In the genomic region with DNA sequence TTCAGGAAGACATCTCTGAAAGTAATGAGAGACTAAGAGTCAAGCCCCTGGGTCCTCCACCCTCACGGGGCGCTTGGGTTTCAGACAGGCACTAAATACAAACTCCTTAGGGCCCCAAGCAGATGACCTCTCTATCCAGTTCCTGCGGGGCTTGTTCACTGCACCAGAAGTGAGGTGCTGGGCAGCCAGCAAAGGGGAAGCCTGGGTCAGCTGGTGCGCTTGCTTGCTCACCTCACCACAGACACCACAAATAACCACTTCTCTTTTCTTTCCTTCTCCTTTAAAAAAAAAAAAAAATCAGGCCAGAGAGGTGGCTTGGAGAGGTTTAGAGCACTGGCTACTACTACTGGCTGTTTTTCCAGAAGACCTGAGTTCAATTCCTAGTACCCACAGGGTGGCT, we compare ENCODE assay signal across 15 mouse cellular contexts. TPM values are rescaled to one million over a fixed set of nuclear protein-coding genes. Genes with fewer than 3 reads are reported as not detected.
DNase-seq lines count a peak whose midpoint lies in the region; ATAC-seq lines count a peak whose summit lies in the region.
"Had no signal": no experiment of that assay in that cellular context is flagged by ENCODE, and none has a peak within 500 bp of the region (broad histone marks: within the 10 kb centered on the region; RNA-seq: fewer than 3 reads in every experiment).

No protein-coding gene starts in this region.

- no peak overlapping the region for H3K9ac ChIP-seq in midbrain, embryonic 16.5 days (ENCODE audit: low read depth, low read length)
- H3K9ac ChIP-seq: embryonic facial prominence, embryonic 15.5 days; forebrain, postnatal 0 days; heart, embryonic 15.5 days had no signal

- H3K4me1 ChIP-seq in midbrain, embryonic 16.5 days (ENCODE audit: control insufficient read depth, insufficient read depth, low read length) = peaks cover 2% of the 10 kb centered on the region; the same call in 1 of the 2 replicates

- no peaks in the 10 kb centered on the region for H3K36me3 ChIP-seq in midbrain, embryonic 16.5 days (ENCODE audit: control insufficient read depth, insufficient read depth, low read length)
- H3K36me3 ChIP-seq: embryonic facial prominence, embryonic 15.5 days; heart, embryonic 15.5 days had no signal

- peak; percentile 83 for DNase-seq in layer of hippocampus, adult 9-11 months
- DNase-seq in layer of hippocampus, adult 9-10 months (ENCODE audit: low spot score) = no peak
- peak; percentile 52 for DNase-seq in brain, adult 2 months (ENCODE audit: low read depth, low spot score)
- peak; percentile 57 for DNase-seq in lung, postnatal 36 days
- peak; percentile 76 to 78 for DNase-seq in spleen, postnatal 36 days (ENCODE audit: low spot score in 2 of 2)
- DNase-seq in frontal cortex, postnatal 10 days (ENCODE audit: low spot score in 2 of 2) = no peak
- no peak for DNase-seq in MN1 (ENCODE audit: low spot score)
- DNase-seq: forebrain, postnatal 0 days; kidney, adult 2 months; right cerebral cortex, postnatal 14 days had no signal

- no peak overlapping the region for H3K4me3 ChIP-seq in midbrain, embryonic 16.5 days (ENCODE audit: low read depth, low read length)
- H3K4me3 ChIP-seq: embryonic facial prominence, embryonic 15.5 days; heart, embryonic 15.5 days; layer of hippocampus, adult 2 months had no signal

- WGBS in midbrain, embryonic 16.5 days = 89% methylated on average over 4 of the region's 4 CpGs

- no peak overlapping the region for H3K27ac ChIP-seq in midbrain, embryonic 16.5 days (ENCODE audit: low read length)
- H3K27ac ChIP-seq: embryonic facial prominence, embryonic 15.5 days; heart, embryonic 15.5 days had no signal

- H3K4me2 ChIP-seq in midbrain, embryonic 16.5 days (ENCODE audit: low read length) = no peak overlapping the region
- H3K4me2 ChIP-seq: embryonic facial prominence, embryonic 15.5 days; heart, embryonic 15.5 days had no signal

- no peaks in the 10 kb centered on the region for H3K9me3 ChIP-seq in midbrain, embryonic 16.5 days (replicated peaks; ENCODE audit: control insufficient read depth, low read length, poor library complexity, severe bottlenecking)
- H3K9me3 ChIP-seq: embryonic facial prominence, embryonic 15.5 days; heart, embryonic 15.5 days had no signal

- ATAC-seq in midbrain, embryonic 16.5 days = no peak
- ATAC-seq: forebrain, postnatal 0 days; hindbrain, embryonic 16.5 days had no signal

- no peaks in the 10 kb centered on the region for H3K27me3 ChIP-seq in midbrain, embryonic 16.5 days (ENCODE audit: control insufficient read depth, insufficient read depth, low read depth, low read length)
- H3K27me3 ChIP-seq: embryonic facial prominence, embryonic 15.5 days; heart, embryonic 15.5 days had no signal

RNA-seq across cellular contexts. Expression of gene Sema4d, which starts 59.0 kb away (rescaled TPM):
- polyA plus RNA-seq in midbrain, embryonic 16.5 days (2015; fragmentation: Nextera tagmentation; extraction: Ambion mirVana) = 15.4 and 16.7 TPM in 2 replicates

Comparison
In these comparisons a context has a peak if more than half of its experiments do, and no peak if none do; other contexts are left out.
1. DNase-seq: peak in layer of hippocampus, adult 9-11 months (single experiment), brain, adult 2 months (single experiment), lung, postnatal 36 days (single experiment) and spleen, postnatal 36 days (2 of 2); none in layer of hippocampus, adult 9-10 months (single experiment), frontal cortex, postnatal 10 days (0 of 2) and MN1 (single experiment).